Mouse (Mus musculus) ES-Bruce4 (cell line): Measurements from ENCODE around the gene Klhl29.

Experiments used
- CTCF ChIP-seq: IDR thresholded peaks from one replicate; pipeline ENCODE4 v1.8.1; 2011; ENCODE audit warnings: low read depth, low read length
- EP300 ChIP-seq: IDR thresholded peaks from 2 replicates; pipeline ENCODE4 v1.6.1; 2011; ENCODE audit warnings: low read depth, low read length; ENCODE audit not compliant: insufficient read depth
- POLR2A ChIP-seq: IDR thresholded peaks from one replicate; pipeline ENCODE4 v1.8.1; 2011; ENCODE audit warnings: low read length; ENCODE audit not compliant: insufficient read depth

DNA sequence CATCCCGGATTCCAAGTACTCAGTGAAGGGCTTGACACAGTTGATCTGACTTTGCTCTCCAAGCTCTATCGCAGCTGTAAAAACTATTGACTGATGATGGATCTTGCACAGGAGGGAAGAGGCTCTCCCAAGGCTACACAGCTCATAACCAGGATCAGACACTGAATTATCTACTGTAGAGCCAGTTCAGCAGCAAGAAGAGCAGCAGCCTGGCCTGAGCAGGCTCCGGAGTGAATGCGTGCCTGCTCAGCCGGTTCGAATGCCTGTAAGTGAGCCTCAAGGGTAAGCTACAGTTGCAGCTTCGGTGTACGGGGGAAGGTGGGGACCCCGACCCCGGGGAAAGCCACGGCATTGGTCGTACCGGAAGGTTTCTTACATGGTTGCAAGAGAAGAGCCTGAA, 126.4 kb downstream of the Klhl29 start:
- TF ChIP-seq CTCF, result no peak
- TF ChIP-seq POLR2A, result no peak
- TF ChIP-seq EP300, result no peak
